Mouse (Mus musculus): ENCODE measurements around the gene Rnf185. TPM values are rescaled to one million over a fixed set of nuclear protein-coding genes. Genes with fewer than 3 reads are reported as not detected.

The Rnf185 gene
- total RNA-seq, 2 experiments from 2014 or later: 25.2 to 28.0 TPM

- DNase-seq (ENCODE audit: extremely low spot score in 1 of 2, low spot score in 1 of 2): no peak
Measured at GRCm38 (mm10) chr11:3369449-3369848, 82.7 kb downstream of the Rnf185 start.

- no peak for DNase-seq (ENCODE audit: extremely low spot score in 1 of 2, low spot score in 1 of 2)
Measured at GRCm38 (mm10) chr11:3368983-3369382, 83.2 kb downstream of the Rnf185 start.

- no peak for DNase-seq (ENCODE audit: extremely low spot score in 1 of 2, low spot score in 1 of 2)
Measured at GRCm38 (mm10) chr11:3366411-3366810, 85.8 kb downstream of the Rnf185 start.

Other genes with a start within 250 kb of the Rnf185 start
- 10 to 100 TPM; 60.3 to 69.2 TPM for gene Eif4enif1, start 250.0 kb downstream of the Rnf185 start, total RNA-seq (2021)
- 100 to 1,000 TPM in 1 of 2 experiments, 10 to 100 TPM in 1; 99.2 to 104 TPM for gene Drg1, start 185.9 kb downstream of the Rnf185 start, total RNA-seq (2021)
- 10 to 100 TPM; 53.4 to 56.4 TPM for gene Patz1, start 163.5 kb downstream of the Rnf185 start, total RNA-seq (2021)
- gene Pik3ip1, start 122.0 kb downstream of the Rnf185 start, total RNA-seq (2021): 10 to 100 TPM; 29.1 to 38.2 TPM
- gene Limk2, start 43.2 kb downstream of the Rnf185 start, total RNA-seq (2021): 100 to 1,000 TPM in 1 of 2 experiments, 10 to 100 TPM in 1; 83.1 to 104 TPM
- 1 to 10 TPM; 1.9 to 2.1 TPM for gene Pla2g3, start 35.9 kb upstream of the Rnf185 start, total RNA-seq (2021)
- 10 to 100 TPM; 76.9 to 78.3 TPM for gene Inpp5j, start 52.5 kb upstream of the Rnf185 start, total RNA-seq (2021)
- 100 to 1,000 TPM; 204 to 221 TPM for gene Selenom, start 62.3 kb upstream of the Rnf185 start, total RNA-seq (2021)
- 1 to 10 TPM; 8.8 to 8.9 TPM for gene Smtn, start 88.2 kb upstream of the Rnf185 start, total RNA-seq (2021)
- gene Morc2a, start 196.8 kb upstream of the Rnf185 start, total RNA-seq (2021): 10 to 100 TPM; 33.2 to 43.9 TPM